Mouse (Mus musculus) embryonic facial prominence, embryonic 12.5 days (tissue): ENCODE results near the gene Snx9. TPM values are rescaled to one million over a fixed set of nuclear protein-coding genes. Genes with fewer than 3 reads are reported as not detected.
A peak's percentile ranks its signal among the peaks of the same experiment; 100 is the strongest.

Experiments
- ATAC-seq: fragments of 200-750 bp; cut with Nextera tagmentation; 2 replicates; pipeline ENCODE4 v1.8.0; 2017; ENCODE audit not compliant: insufficient number of reproducible peaks, insufficient read depth, low FRiP score, low TSS enrichment
- H3K27ac ChIP-seq: fragments of 300-500 bp; sonication (generic); 2 replicates; pipeline ENCODE4 v1.5.1; 2016; ENCODE audit warnings: mild to moderate bottlenecking
- H3K27me3 ChIP-seq: fragments of 300-500 bp; sonication (generic); 2 replicates; pipeline ENCODE4 v1.6.1; 2016; ENCODE audit warnings: mild to moderate bottlenecking, moderate library complexity
- H3K36me3 ChIP-seq: fragments of 300-500 bp; sonication (generic); 2 replicates; pipeline ENCODE4 v1.6.1; 2016; ENCODE audit warnings: mild to moderate bottlenecking
- H3K4me1 ChIP-seq: fragments of 300-500 bp; sonication (generic); 2 replicates; pipeline ENCODE4 v1.6.1; 2016
- H3K4me2 ChIP-seq: fragments of 300-500 bp; sonication (generic); replicated peaks from 2 replicates; pipeline ENCODE4 v1.6.1; 2016; ENCODE audit warnings: mild to moderate bottlenecking, moderate library complexity
- H3K4me3 ChIP-seq: fragments of 300-500 bp; sonication (generic); 2 replicates; pipeline ENCODE4 v1.5.1; 2016; ENCODE audit warnings: mild to moderate bottlenecking
- H3K9ac ChIP-seq: fragments of 300-500 bp; sonication (generic); 2 replicates; pipeline ENCODE4 v1.6.1; 2016; ENCODE audit warnings: mild to moderate bottlenecking, moderate library complexity
- H3K9me3 ChIP-seq: fragments of 300-500 bp; sonication (generic); 2 replicates; pipeline ENCODE4 v1.6.1; 2016; ENCODE audit warnings: mild to moderate bottlenecking, moderate library complexity
- WGBS: fragments of 180-500 bp; shearing (Covaris S2); methylation state at CpG from one replicate; pipeline ENCODE4 v1.1.7; 2016; 5-methylcytosine and 5-hydroxymethylcytosine counted together
- polyA plus RNA-seq: library from polyadenylated mRNA; unstranded; fragments of >200 nt; fragmentation: Nextera tagmentation; extraction: Ambion mirVana; gene quantifications from 2 replicates; pipeline ENCODE4 v1.2.1, GENCODE M21; 2016

Gene Snx9
- polyA plus RNA-seq = 31.7 and 33.3 TPM in 2 replicates

DNA sequence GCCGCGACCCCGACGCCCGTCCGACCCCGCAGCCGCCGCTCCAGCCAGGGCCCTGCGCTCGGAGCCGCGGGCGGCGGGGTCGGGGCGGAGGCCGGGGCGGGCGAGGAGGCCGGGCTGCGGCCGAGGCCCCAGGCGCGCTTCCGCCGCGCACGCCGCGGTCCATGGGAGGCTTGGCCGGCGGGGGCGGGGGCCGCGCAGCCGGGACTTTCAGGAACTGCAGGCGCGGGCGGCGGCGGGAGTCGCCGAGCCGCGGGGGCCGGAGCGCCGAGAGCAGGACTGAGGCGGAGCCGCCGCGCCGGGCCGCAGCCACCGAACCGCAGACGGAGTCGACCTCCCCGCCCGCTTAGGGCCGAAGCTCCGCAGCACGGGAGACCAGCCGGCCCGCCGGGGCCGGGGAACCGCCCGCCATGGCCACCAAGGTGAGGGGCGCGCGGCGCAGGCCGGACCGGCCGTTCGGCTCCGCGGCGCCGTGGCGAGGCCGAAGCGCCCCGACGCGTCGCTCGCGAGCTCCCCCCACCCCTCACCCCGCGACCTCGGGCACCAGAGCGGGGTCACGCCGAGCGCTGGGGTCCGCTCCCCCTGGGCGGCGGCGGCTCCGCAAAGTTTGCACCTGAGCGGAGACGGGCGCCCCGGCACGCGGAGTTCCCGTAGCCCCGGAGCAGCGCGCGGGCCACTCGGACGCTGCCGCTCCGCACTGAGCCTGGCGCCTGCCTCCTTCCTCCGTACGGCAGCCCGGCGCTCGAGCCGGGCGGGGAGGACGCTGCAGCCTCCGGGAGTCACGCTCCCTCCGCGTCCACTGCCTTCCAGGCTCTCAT, at the start of gene Snx9:
Snx9 (plus strand) TSS at position 202 of the 815 bp plus-strand sequence.
- Histone ChIP-seq H3K27ac (peak within 1 kb of the TSS; percentile 99), H3K9me3 (no peaks in the 10 kb centered on the region), H3K9ac (peak within 1 kb of the TSS; percentile 97), H3K27me3 (no peaks in the 10 kb centered on the region), H3K4me1 (peaks cover 25% of the 10 kb centered on the region), H3K36me3 (no peaks in the 10 kb centered on the region), H3K4me2 (peak within 1 kb of the TSS; percentile 66), H3K4me3 (peak within 1 kb of the TSS; percentile 70)
- WGBS = under 1% methylated on average over 77 of the region's 131 CpGs
- peak; percentile 87 for ATAC-seq

DNA sequence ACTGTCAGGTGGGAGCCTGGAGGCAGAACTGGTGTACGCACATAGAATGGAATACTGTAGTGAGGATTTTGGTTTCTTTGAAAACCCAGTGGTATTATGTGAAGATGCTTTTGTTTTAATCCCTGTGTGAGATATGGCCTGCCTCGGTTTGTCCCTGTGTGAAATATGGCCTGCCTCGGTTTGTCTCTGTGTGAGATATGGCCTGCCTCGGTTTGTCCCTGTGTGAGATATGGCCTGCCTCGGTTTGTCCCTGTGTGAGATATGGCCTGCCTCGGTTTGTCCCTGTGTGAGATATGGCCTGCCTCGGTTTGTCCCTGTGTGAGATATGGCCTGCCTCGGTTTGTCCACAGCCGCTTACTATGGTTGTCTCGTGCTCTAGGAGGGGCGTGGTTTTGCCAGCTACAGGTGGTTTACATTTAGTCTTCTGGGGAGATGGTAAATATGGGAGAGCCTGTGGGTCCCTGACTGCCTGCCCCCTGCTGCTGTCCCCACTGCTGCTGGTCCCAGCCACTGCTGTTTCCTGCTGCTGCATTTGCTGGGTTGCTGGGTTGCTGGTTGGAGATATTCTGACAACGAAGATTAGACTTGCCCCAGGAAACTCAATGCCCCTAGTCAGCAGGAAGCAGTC, 48.9 kb upstream of the Snx9 start:
- no peak overlapping the region for H3K27ac ChIP-seq
- ATAC-seq = no peak

DNA sequence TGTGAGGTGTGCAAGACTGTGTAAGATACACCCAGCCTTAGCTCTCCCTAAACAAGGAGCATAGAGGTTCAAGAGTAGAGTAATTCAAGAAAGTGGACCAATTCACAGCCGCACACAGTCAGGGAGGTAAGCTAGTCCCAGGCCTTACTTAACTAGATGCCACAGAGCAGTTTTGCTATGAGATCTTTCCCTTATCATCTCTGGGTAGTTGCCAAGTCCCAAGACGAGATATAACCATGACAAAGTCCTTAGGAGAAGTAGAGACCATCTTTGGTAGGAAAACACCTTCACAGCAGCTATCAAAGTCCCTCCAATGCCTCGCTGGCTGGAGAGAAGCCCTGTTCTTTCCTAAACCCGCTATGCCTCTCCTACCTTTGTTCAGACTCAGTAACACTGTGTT, 47.5 kb upstream of the Snx9 start:
- Histone ChIP-seq H3K4me2 (no peak overlapping the region), H3K27ac (no peak overlapping the region), H3K27me3 (no peaks in the 10 kb centered on the region), H3K4me3 (no peak overlapping the region), H3K9ac (no peak overlapping the region), H3K4me1 (no peaks in the 10 kb centered on the region), H3K36me3 (no peaks in the 10 kb centered on the region), H3K9me3 (no peaks in the 10 kb centered on the region)
- WGBS = 78% methylated on average over 4 of the region's 4 CpGs
- no peak for ATAC-seq

More for the DNA sequence above, 48.9 kb upstream of the Snx9 start:
- H3K36me3 ChIP-seq = no peaks in the 10 kb centered on the region
- no peaks in the 10 kb centered on the region for H3K9me3 ChIP-seq
- no peaks in the 10 kb centered on the region for H3K27me3 ChIP-seq
- H3K4me1 ChIP-seq = no peaks in the 10 kb centered on the region
- no peak overlapping the region for H3K4me2 ChIP-seq
- H3K4me3 ChIP-seq = no peak overlapping the region
- 85% methylated on average over 12 of the region's 12 CpGs for WGBS
- H3K9ac ChIP-seq = no peak overlapping the region

DNA sequence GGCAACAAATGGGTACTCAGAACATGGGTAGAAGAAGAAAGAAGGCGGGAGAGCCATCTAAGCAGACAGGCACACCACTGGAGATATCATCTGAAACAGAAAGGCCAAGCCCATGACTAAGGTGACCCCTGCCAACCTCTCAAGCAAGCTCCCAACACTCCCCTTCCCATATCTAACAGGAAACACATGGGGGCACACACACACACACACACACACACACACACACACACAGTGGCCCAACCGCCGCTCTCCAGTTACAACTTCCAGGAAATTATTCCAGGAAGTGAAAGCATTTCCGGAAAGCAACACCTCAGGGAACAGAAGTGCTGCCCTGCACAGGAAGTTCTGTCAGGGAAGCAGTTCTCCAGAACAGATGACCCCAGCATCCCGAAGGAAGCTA, 46.9 kb upstream of the Snx9 start:
- Histone ChIP-seq H3K36me3 (no peaks in the 10 kb centered on the region), H3K4me3 (no peak overlapping the region), H3K27ac (no peak overlapping the region), H3K9ac (no peak overlapping the region), H3K9me3 (no peaks in the 10 kb centered on the region), H3K4me2 (no peak overlapping the region), H3K4me1 (no peaks in the 10 kb centered on the region), H3K27me3 (no peaks in the 10 kb centered on the region)
- ATAC-seq = no peak
- 63% methylated on average over 5 of the region's 5 CpGs for WGBS

- Histone ChIP-seq H3K9me3 (no peaks in the 10 kb centered on the region), H3K27me3 (no peaks in the 10 kb centered on the region), H3K4me3 (no peak overlapping the region), H3K9ac (no peak overlapping the region), H3K4me2 (no peak overlapping the region), H3K36me3 (no peaks in the 10 kb centered on the region), H3K27ac (no peak overlapping the region), H3K4me1 (no peaks in the 10 kb centered on the region)
- 73% methylated on average over 5 of the region's 5 CpGs for WGBS
- ATAC-seq = no peak
These were observed 45.8 kb upstream of the Snx9 start for GRCm38 (mm10) chr17:5795369-5795768.

DNA sequence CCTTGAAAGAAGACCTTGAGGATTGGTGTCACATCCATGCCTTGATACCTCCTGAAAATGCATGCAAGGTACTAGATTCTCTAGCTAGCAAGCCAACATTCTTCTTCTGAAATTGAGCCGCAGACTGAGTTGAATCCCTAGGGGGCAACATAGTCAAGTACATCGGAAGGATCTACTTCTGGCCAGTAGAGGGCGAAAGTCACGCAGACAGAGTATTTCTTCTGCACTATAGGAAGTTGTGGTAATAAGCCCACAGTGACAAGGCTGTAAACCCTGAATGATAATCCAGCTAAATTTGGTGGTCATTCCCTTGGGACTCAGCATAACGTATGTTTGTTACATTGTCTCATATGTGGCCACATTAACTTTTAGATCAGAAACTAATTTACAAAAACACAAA, 45.3 kb upstream of the Snx9 start:
- no peaks in the 10 kb centered on the region for H3K9me3 ChIP-seq
- no peak overlapping the region for H3K4me3 ChIP-seq
- no peak overlapping the region for H3K9ac ChIP-seq
- no peak overlapping the region for H3K4me2 ChIP-seq
- no peaks in the 10 kb centered on the region for H3K36me3 ChIP-seq
- H3K4me1 ChIP-seq = no peaks in the 10 kb centered on the region
- WGBS = 3% methylated on average over 5 of the region's 5 CpGs
- ATAC-seq = no peak
- no peak overlapping the region for H3K27ac ChIP-seq
- no peaks in the 10 kb centered on the region for H3K27me3 ChIP-seq

- Histone ChIP-seq H3K27ac (no peak overlapping the region), H3K9me3 (no peaks in the 10 kb centered on the region), H3K36me3 (no peaks in the 10 kb centered on the region), H3K9ac (no peak overlapping the region), H3K27me3 (no peaks in the 10 kb centered on the region), H3K4me2 (no peak overlapping the region), H3K4me3 (no peak overlapping the region), H3K4me1 (no peaks in the 10 kb centered on the region)
- no peak for ATAC-seq
- WGBS = 62% methylated on average over 5 of the region's 5 CpGs
These were observed 43.9 kb upstream of the Snx9 start for GRCm38 (mm10) chr17:5797124-5797760.

DNA sequence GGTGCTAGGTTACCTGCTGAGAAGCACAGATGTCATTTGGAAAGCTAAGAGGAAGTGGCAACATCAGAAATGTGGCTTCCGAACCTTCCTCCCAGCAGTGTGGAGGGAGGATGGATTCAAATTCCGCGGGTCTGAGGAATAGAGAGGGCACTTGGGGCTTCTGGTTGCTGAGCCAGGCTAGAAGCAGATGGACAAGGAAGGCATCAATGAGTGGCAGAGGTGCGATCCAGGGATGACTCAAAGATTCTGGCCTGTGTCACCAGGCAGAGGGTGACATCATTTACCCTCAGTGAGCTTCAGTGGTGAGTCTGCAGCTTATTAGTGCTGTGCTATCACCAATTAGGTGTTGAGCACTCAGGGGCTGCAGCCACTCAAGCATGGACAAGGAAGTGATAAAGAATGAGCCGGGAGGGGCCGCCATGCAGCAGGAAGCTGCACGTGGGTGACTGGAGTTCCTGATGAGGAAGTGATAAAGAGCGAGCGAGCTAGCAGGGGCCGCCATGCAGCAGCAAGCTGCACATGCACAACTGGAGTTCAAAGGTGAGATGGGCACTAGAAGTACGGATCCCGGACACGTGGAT, 42.8 kb upstream of the Snx9 start:
- 68% methylated on average over 13 of the region's 13 CpGs for WGBS
- Histone ChIP-seq H3K4me1 (no peaks in the 10 kb centered on the region), H3K36me3 (no peaks in the 10 kb centered on the region), H3K4me2 (no peak overlapping the region), H3K4me3 (no peak overlapping the region), H3K27me3 (no peaks in the 10 kb centered on the region), H3K9me3 (no peaks in the 10 kb centered on the region), H3K27ac (no peak overlapping the region), H3K9ac (no peak overlapping the region)
- no peak for ATAC-seq

- Histone ChIP-seq H3K27ac (no peak overlapping the region), H3K9ac (no peak overlapping the region), H3K4me2 (no peak overlapping the region), H3K4me3 (no peak overlapping the region), H3K4me1 (no peaks in the 10 kb centered on the region), H3K9me3 (no peaks in the 10 kb centered on the region), H3K27me3 (no peaks in the 10 kb centered on the region), H3K36me3 (no peaks in the 10 kb centered on the region)
- 72% methylated on average over 5 of the region's 5 CpGs for WGBS
- no peak for ATAC-seq
These were observed 42.2 kb upstream of the Snx9 start for GRCm38 (mm10) chr17:5798900-5799299.

DNA sequence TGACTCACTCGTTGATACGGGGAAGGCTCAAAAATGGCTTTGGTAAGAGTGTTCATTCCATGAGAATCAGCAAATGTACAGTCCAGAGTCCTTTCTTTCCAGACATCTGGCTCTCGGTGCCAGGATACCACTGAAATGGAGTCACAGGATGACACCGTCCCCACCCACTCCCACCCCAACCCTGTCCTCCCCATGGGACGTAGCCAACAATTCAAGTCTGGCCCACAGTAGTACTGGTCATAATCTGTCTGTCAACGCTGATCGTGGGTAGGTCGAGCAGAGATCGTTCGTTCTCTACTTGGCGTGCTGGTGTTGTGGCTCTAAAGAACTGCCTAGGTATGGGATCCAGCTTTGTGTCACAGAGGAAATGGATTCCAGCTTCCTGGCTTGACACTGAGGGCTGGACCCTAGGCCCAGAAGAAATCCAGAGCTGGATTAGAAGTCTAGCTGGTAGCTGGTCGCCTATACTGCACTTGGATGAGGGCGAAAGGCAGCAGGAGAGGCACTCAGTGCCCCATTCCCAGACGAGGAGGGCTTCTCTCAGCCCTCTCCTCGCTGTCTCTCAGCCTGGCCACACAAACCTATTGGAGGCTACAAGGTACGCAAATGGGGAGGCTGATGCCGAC, 41.6 kb upstream of the Snx9 start:
- Histone ChIP-seq H3K9ac (no peak overlapping the region), H3K9me3 (no peaks in the 10 kb centered on the region), H3K27me3 (no peaks in the 10 kb centered on the region), H3K4me3 (no peak overlapping the region), H3K36me3 (no peaks in the 10 kb centered on the region), H3K27ac (no peak overlapping the region), H3K4me2 (no peak overlapping the region), H3K4me1 (peaks cover 3% of the 10 kb centered on the region; the same call in 1 of the 2 replicates)
- 83% methylated on average over 17 of the region's 17 CpGs for WGBS
- ATAC-seq = no peak

DNA sequence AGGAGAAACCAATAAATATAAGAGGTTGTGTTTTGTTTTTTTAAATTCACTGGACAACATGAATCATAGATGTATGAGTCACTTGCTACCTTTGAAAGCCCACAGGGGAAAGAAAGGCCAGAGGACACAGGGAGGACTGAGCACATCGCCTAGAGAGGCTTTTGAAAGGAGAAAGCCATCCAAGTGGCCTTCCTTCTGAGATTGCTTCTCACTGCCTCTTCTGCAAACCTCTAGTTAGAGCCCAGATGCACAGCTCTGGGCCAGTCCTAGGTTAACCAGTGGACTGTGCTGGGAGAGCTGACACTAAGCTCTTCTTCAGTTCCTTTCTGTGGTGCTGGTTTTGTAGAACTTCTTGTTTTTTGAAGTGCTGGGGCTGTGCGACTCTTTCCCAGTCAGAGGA, 40.9 kb upstream of the Snx9 start:
- WGBS = 74% methylated on average over 2 of the region's 2 CpGs
- Histone ChIP-seq H3K27me3 (no peaks in the 10 kb centered on the region), H3K4me2 (no peak overlapping the region), H3K27ac (no peak overlapping the region), H3K4me3 (no peak overlapping the region), H3K9ac (no peak overlapping the region), H3K4me1 (peaks cover 4% of the 10 kb centered on the region; the same call in 1 of the 2 replicates), H3K9me3 (no peaks in the 10 kb centered on the region), H3K36me3 (no peaks in the 10 kb centered on the region)
- ATAC-seq = no peak
